Mouse (Mus musculus) left cerebral cortex, adult 18-20 months (tissue): Measurements from ENCODE around the gene H2-Ab1. TPM values are rescaled to one million over a fixed set of nuclear protein-coding genes. Genes with fewer than 3 reads are reported as not detected.

ENCODE experiments used
- DNase-seq, 2 experiments: peaks; one replicate each; pipeline ENCODE4 v3.0.0; 2021 to 2022; ENCODE audit warnings: low spot score in 2 of 2, mixed read lengths in 1 of 2
- total RNA-seq, 2 experiments: library from RNA; stranded (reverse); gene quantifications; 2 replicates each; pipeline ENCODE4 v1.2.3; 2021

Gene H2-Ab1
- total RNA-seq, 2 experiments from 2014 or later, result 3.2 to 5.2 TPM

- no peak for DNase-seq
These were observed 23.1 kb downstream of the H2-Ab1 start for GRCm38 (mm10) chr17:34280499-34281038.

GRCm38 (mm10) chr17:34281836-34282235 is 24.3 kb downstream of the H2-Ab1 start:
- DNase-seq, result no peak

GRCm38 (mm10) chr17:34285371-34285770 is 27.9 kb downstream of the H2-Ab1 start:
- DNase-seq, result no peak

GRCm38 (mm10) chr17:34285848-34286247 is 28.4 kb downstream of the H2-Ab1 start:
- DNase-seq, result no peak

- DNase-seq, result no peak
These were observed 29.0 kb downstream of the H2-Ab1 start for GRCm38 (mm10) chr17:34286501-34286900.

- no peak for DNase-seq
These were observed 29.5 kb downstream of the H2-Ab1 start for GRCm38 (mm10) chr17:34286999-34287398.

GRCm38 (mm10) chr17:34287648-34288047 is 30.2 kb downstream of the H2-Ab1 start, which contains the start of gene H2-Aa:
Gene H2-Aa, minus strand, starts transcription at chr17:34287823.
- peak; percentile 74 to 79 for DNase-seq

GRCm38 (mm10) chr17:34288131-34288530 is 30.6 kb downstream of the H2-Ab1 start:
- no peak for DNase-seq

GRCm38 (mm10) chr17:34291609-34292008 is 34.1 kb downstream of the H2-Ab1 start:
- DNase-seq, result peak; percentile 74 to 81

GRCm38 (mm10) chr17:34292570-34292969 is 35.1 kb downstream of the H2-Ab1 start:
- no peak for DNase-seq

- DNase-seq, result no peak
These were observed 36.0 kb downstream of the H2-Ab1 start for GRCm38 (mm10) chr17:34293533-34293932.

- no peak for DNase-seq
These were observed 36.8 kb downstream of the H2-Ab1 start for GRCm38 (mm10) chr17:34294249-34294648.

- no peak for DNase-seq
These were observed 37.8 kb downstream of the H2-Ab1 start for GRCm38 (mm10) chr17:34295307-34295706.

GRCm38 (mm10) chr17:34295891-34296794 is 38.7 kb downstream of the H2-Ab1 start:
- peak; percentile 28 to 38 for DNase-seq

GRCm38 (mm10) chr17:34299356-34299755 is 41.9 kb downstream of the H2-Ab1 start:
- DNase-seq, result no peak

GRCm38 (mm10) chr17:34300071-34300470 is 42.6 kb downstream of the H2-Ab1 start:
- no peak for DNase-seq

- no peak for DNase-seq
These were observed 43.4 kb downstream of the H2-Ab1 start for GRCm38 (mm10) chr17:34300691-34301566.

- DNase-seq, result no peak
These were observed 44.2 kb downstream of the H2-Ab1 start for GRCm38 (mm10) chr17:34301670-34302190.

- DNase-seq, result no peak
These were observed 46.3 kb downstream of the H2-Ab1 start for GRCm38 (mm10) chr17:34303789-34304188.

GRCm38 (mm10) chr17:34304751-34305150 is 47.3 kb downstream of the H2-Ab1 start:
- DNase-seq, result peak; percentile 59 to 67

GRCm38 (mm10) chr17:34305380-34306030 is 48.0 kb downstream of the H2-Ab1 start, which contains the start of gene H2-Eb1:
Gene H2-Eb1, plus strand, starts transcription at chr17:34305867.
- DNase-seq, result peak; percentile 83 to 85
